Mouse (Mus musculus): ENCODE measurements at regions not wholly inside any gene's neighbourhood (a gene's known extent, or its start where the extent isn't known, plus 50 kb on each side); places are given as distances from the start of the nearest gene placed in this dataset.

DNA sequence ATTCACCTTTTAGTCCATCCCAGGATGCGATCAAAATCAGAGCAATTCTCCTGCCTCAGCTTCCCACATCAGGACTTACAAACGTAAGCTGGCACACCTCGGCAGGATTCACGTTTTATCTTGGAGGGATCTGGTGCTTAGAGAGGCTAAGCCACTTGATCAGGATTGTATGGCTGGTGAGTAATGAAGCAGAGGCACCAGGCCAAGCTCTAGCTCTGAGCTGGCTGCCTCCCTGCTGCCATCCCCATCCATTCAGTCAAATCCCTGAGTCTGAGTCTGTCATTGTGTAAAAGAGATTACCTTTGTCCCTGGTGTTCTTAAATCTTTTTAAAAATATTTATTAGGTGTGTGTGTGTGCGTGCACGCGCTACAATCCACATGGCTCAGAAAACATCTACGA lies 252.6 kb upstream of the B3gat1 start:
- in situ Hi-C loops (cut with MboI; ENCODE audit: low pct_ligation_motif_present, low pct_unique_long_range_greater_than_20kb, low sequenced_read_pairs), result no loop called here
- Histone ChIP-seq H3K9me3 (replicated peaks; ENCODE audit: low read length) (no peaks in the 10 kb centered on the region), H3K79me2 (replicated peaks; ENCODE audit: control insufficient read depth, extremely low read depth, insufficient read depth, poor library complexity, severe bottlenecking) (no peaks in the 10 kb centered on the region), H3K27me3 (replicated peaks) (peaks cover 7% of the 10 kb centered on the region), H3K27ac (ENCODE audit: insufficient read depth, low read depth) (no peak overlapping the region), H3K4me2 (ENCODE audit: insufficient read depth, low read depth, poor library complexity, severe bottlenecking) (no peak overlapping the region), H3K36me3 (replicated peaks in 1 of 2; ENCODE audit: control insufficient read depth in 1 of 2, insufficient read depth in 1 of 2, low read length in 1 of 2) (no peaks in the 10 kb centered on the region), H3K9ac (ENCODE audit: insufficient read depth, low read depth) (no peak overlapping the region), H3K4me3 (replicated peaks in 1 of 3; ENCODE audit: low read depth in 2 of 3, low read length in 2 of 3, poor library complexity in 1 of 3) (no peak overlapping the region), H3K4me1 (ENCODE audit: control insufficient read depth in 1 of 2, insufficient read depth in 2 of 2) (peaks cover 7 to 64% of the 10 kb centered on the region in 2 experiments; a peak in 3 of 4 replicates)
- DNase-seq (ENCODE audit: extremely low read depth), result no peak
- no peak for TF ChIP-seq JUND (conservative IDR thresholded peaks at IDR 0.05; ENCODE audit: low read depth, low read length)
- no peak for TF ChIP-seq CHD2 (IDR thresholded peaks at IDR 0.05; ENCODE audit: low read length)
- no peak for TF ChIP-seq SIN3A (IDR thresholded peaks at IDR 0.05; ENCODE audit: low read length)
- TF ChIP-seq JUN (IDR thresholded peaks at IDR 0.05; ENCODE audit: insufficient read depth, low read depth, low read length), result no peak
- no peak for TF ChIP-seq RCOR1 (conservative IDR thresholded peaks at IDR 0.05; ENCODE audit: low read depth, low read length)
- TF ChIP-seq EP300 (IDR thresholded peaks at IDR 0.05; ENCODE audit: low read length), result no peak
- TF ChIP-seq ZC3H11A (IDR thresholded peaks at IDR 0.05; ENCODE audit: low read depth, low read length), result no peak
- no peak for TF ChIP-seq TBP (conservative IDR thresholded peaks at IDR 0.05; ENCODE audit: low read depth, low read length)
- no peak for TF ChIP-seq UBTF (IDR thresholded peaks at IDR 0.05; ENCODE audit: low read depth, low read length)
- TF ChIP-seq MXI1 (IDR thresholded peaks at IDR 0.05; ENCODE audit: low read depth, low read length), result no peak
- TF ChIP-seq MAZ (IDR thresholded peaks at IDR 0.05; ENCODE audit: low read depth, low read length), result no peak
- TF ChIP-seq HCFC1 (IDR thresholded peaks at IDR 0.05; ENCODE audit: low read depth, low read length), result no peak
- no peak for TF ChIP-seq RAD21 (IDR thresholded peaks at IDR 0.05; ENCODE audit: low read depth, low read length)
- no peak for TF ChIP-seq ZNF384 (IDR thresholded peaks at IDR 0.05; ENCODE audit: low read depth, low read length)
- TF ChIP-seq BHLHE40 (IDR thresholded peaks at IDR 0.05; ENCODE audit: low read depth, low read length), result no peak
- TF ChIP-seq MAX (IDR thresholded peaks at IDR 0.05; ENCODE audit: low read length), result no peak
- TF ChIP-seq CTCF (conservative IDR thresholded peaks at IDR 0.05 in 1 of 2, IDR thresholded peaks at IDR 0.05 in 1 of 2; ENCODE audit: low read depth in 2 of 2, low read length in 2 of 2), result no peak
- no peak for TF ChIP-seq USF2 (conservative IDR thresholded peaks at IDR 0.05; ENCODE audit: low read depth, low read length)
- no peak for TF ChIP-seq ETS1 (conservative IDR thresholded peaks at IDR 0.05; ENCODE audit: low read depth, low read length)
- dilution Hi-C loops (cut with MboI; ENCODE audit: extremely low pct_ligation_motif_present, extremely low pct_unique_long_range_greater_than_20kb, low sequenced_read_pairs), result no loop called here

DNA sequence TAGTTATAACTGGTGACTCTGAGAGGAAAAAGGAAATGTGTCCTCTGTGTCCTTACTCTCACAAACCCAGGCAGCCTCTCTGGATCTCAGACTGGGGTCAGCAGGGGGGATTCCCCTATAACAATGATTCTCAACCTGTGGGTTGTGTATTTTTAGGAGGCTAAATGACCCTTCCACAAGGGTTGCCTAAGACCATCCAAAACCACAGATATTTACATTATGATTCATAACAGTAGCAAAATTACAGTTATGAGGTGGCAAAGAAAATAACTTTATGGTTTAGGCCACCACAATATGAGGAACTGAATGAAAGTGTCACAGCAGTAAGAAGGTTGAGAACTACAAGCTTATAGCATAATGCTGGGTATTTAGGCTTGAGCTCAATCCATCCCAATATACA lies 251.6 kb upstream of the B3gat1 start:
- Histone ChIP-seq H3K9ac (ENCODE audit: insufficient read depth, low read depth) (no peak overlapping the region), H3K27me3 (replicated peaks) (peaks cover 7% of the 10 kb centered on the region), H3K27ac (ENCODE audit: insufficient read depth, low read depth) (no peak overlapping the region), H3K4me3 (replicated peaks in 1 of 3; ENCODE audit: low read depth in 2 of 3, low read length in 2 of 3, poor library complexity in 1 of 3) (no peak overlapping the region), H3K36me3 (replicated peaks in 1 of 2; ENCODE audit: control insufficient read depth in 1 of 2, insufficient read depth in 1 of 2, low read length in 1 of 2) (no peaks in the 10 kb centered on the region), H3K79me2 (replicated peaks; ENCODE audit: control insufficient read depth, extremely low read depth, insufficient read depth, poor library complexity, severe bottlenecking) (no peaks in the 10 kb centered on the region), H3K4me1 (ENCODE audit: control insufficient read depth in 1 of 2, insufficient read depth in 2 of 2) (peaks cover 3 to 63% of the 10 kb centered on the region in 2 experiments; a peak in 2 of 4 replicates), H3K4me2 (ENCODE audit: insufficient read depth, low read depth, poor library complexity, severe bottlenecking) (no peak overlapping the region), H3K9me3 (replicated peaks; ENCODE audit: low read length) (no peaks in the 10 kb centered on the region)
- in situ Hi-C loops (cut with MboI; ENCODE audit: low pct_ligation_motif_present, low pct_unique_long_range_greater_than_20kb, low sequenced_read_pairs) (no loop called here), dilution Hi-C loops (cut with MboI; ENCODE audit: extremely low pct_ligation_motif_present, extremely low pct_unique_long_range_greater_than_20kb, low sequenced_read_pairs) (no loop called here)
- TF ChIP-seq ZC3H11A (IDR thresholded peaks at IDR 0.05; ENCODE audit: low read depth, low read length) (no peak), TCF12 (IDR thresholded peaks at IDR 0.05; ENCODE audit: low read depth, low read length) (peak; percentile 51; the same call in 1 of the 2 replicates), ELF1 (IDR thresholded peaks at IDR 0.05; ENCODE audit: low read depth, low read length) (no peak), JUN (IDR thresholded peaks at IDR 0.05; ENCODE audit: insufficient read depth, low read depth, low read length) (peak; percentile 82), SMC3 (IDR thresholded peaks at IDR 0.05; ENCODE audit: low read depth, low read length) (peak; percentile 12; the same call in 1 of the 2 replicates), USF1 (IDR thresholded peaks at IDR 0.05; ENCODE audit: low read depth, low read length) (no peak), CHD2 (IDR thresholded peaks at IDR 0.05; ENCODE audit: low read length) (0 out of 2 replicates have a peak, but pooled peaks have one; percentile 45), ZKSCAN1 (IDR thresholded peaks at IDR 0.05; ENCODE audit: borderline replicate concordance, low read depth, low read length) (no peak), EP300 (IDR thresholded peaks at IDR 0.05; ENCODE audit: low read length) (peak; percentile 94), MEF2A (IDR thresholded peaks at IDR 0.05; ENCODE audit: borderline replicate concordance, low read depth, low read length) (peak; percentile 77), IRF4 (IDR thresholded peaks at IDR 0.05; ENCODE audit: low read depth, low read length) (peak; percentile 86), CTCF (conservative IDR thresholded peaks at IDR 0.05 in 1 of 2, IDR thresholded peaks at IDR 0.05 in 1 of 2; ENCODE audit: low read depth in 2 of 2, low read length in 2 of 2) (no peak), BHLHE40 (IDR thresholded peaks at IDR 0.05; ENCODE audit: low read depth, low read length) (peak; percentile 70), NELFE (IDR thresholded peaks at IDR 0.05; ENCODE audit: low read depth, low read length) (no peak), POLR2A (IDR thresholded peaks at IDR 0.05; ENCODE audit: low read depth, low read length) (no peak), RCOR1 (conservative IDR thresholded peaks at IDR 0.05; ENCODE audit: low read depth, low read length) (peak; percentile 87), POLR2AphosphoS2 (IDR thresholded peaks at IDR 0.05; ENCODE audit: low read depth, low read length) (no peak), JUND (conservative IDR thresholded peaks at IDR 0.05; ENCODE audit: low read depth, low read length) (peak; percentile 90), ETS1 (conservative IDR thresholded peaks at IDR 0.05; ENCODE audit: low read depth, low read length) (peak; percentile 78), NRF1 (IDR thresholded peaks at IDR 0.05; ENCODE audit: low read depth, low read length) (no peak), SIN3A (IDR thresholded peaks at IDR 0.05; ENCODE audit: low read length) (no peak), MAFK (IDR thresholded peaks at IDR 0.05; ENCODE audit: insufficient replicate concordance, low read length) (peak; percentile 93), ZNF384 (IDR thresholded peaks at IDR 0.05; ENCODE audit: low read depth, low read length) (peak; percentile 21; the same call in 1 of the 2 replicates)
- peak; percentile 70 for DNase-seq (ENCODE audit: extremely low read depth)
